Mouse (Mus musculus): ENCODE data around the gene Wdfy4. TPM values are rescaled to one million over a fixed set of nuclear protein-coding genes. Genes with fewer than 3 reads are reported as not detected.

Gene Wdfy4
- total and polyA plus RNA-seq, 2 experiments from 2014 or later: 0.11 to 0.89 TPM

- Histone ChIP-seq H3K4me2 (ENCODE audit: low read depth, low read length) (no peak overlapping the region), H3K4me1 (ENCODE audit: insufficient read depth, low read length) (no peaks in the 10 kb centered on the region), H3K27me3 (ENCODE audit: insufficient read depth, low read length) (no peaks in the 10 kb centered on the region), H3K4me3 (ENCODE audit: low read length) (no peak overlapping the region), H3K27ac (no peak overlapping the region), H3K9me3 (ENCODE audit: low read length) (no peaks in the 10 kb centered on the region), H3K36me3 (ENCODE audit: insufficient read depth, low read length) (no peaks in the 10 kb centered on the region), H3K9ac (replicated peaks; ENCODE audit: low read length) (no peak overlapping the region)
- DNase-seq (ENCODE audit: low spot score): no peak
- TF ChIP-seq CTCF (IDR thresholded peaks at IDR 0.05; ENCODE audit: low read depth): no peak
- no peak for ATAC-seq
- WGBS: 61% methylated on average over 5 of the region's 5 CpGs
Measured at GRCm38 (mm10) chr14:33035386-33035785, 149.9 kb downstream of the Wdfy4 start.

- H3K9ac ChIP-seq (replicated peaks; ENCODE audit: low read length): no peak overlapping the region
- H3K4me3 ChIP-seq (ENCODE audit: low read length): no peak overlapping the region
- H3K4me2 ChIP-seq (ENCODE audit: low read depth, low read length): no peak overlapping the region
- H3K36me3 ChIP-seq (ENCODE audit: insufficient read depth, low read length): no peaks in the 10 kb centered on the region
- DNase-seq (ENCODE audit: low spot score): peak; percentile 74
- no peaks in the 10 kb centered on the region for H3K4me1 ChIP-seq (ENCODE audit: insufficient read depth, low read length)
- peak; percentile 45; the same call in 1 of the 2 replicates for ATAC-seq
- peak; percentile 79 for TF ChIP-seq CTCF (IDR thresholded peaks at IDR 0.05; ENCODE audit: low read depth)
- no peaks in the 10 kb centered on the region for H3K27me3 ChIP-seq (ENCODE audit: insufficient read depth, low read length)
- H3K27ac ChIP-seq: no peak overlapping the region
- H3K9me3 ChIP-seq (ENCODE audit: low read length): no peaks in the 10 kb centered on the region
- WGBS: 47% methylated on average over 6 of the region's 6 CpGs
Measured at GRCm38 (mm10) chr14:33033424-33033823, 151.9 kb downstream of the Wdfy4 start.

GRCm38 (mm10) chr14:33030849-33031248 lies 154.5 kb downstream of the Wdfy4 start:
- H3K4me1 ChIP-seq (ENCODE audit: insufficient read depth, low read length): no peaks in the 10 kb centered on the region
- no peaks in the 10 kb centered on the region for H3K27me3 ChIP-seq (ENCODE audit: insufficient read depth, low read length)
- no peaks in the 10 kb centered on the region for H3K36me3 ChIP-seq (ENCODE audit: insufficient read depth, low read length)
- no peak for TF ChIP-seq CTCF (IDR thresholded peaks at IDR 0.05; ENCODE audit: low read depth)
- DNase-seq (ENCODE audit: low spot score) (no peak), ATAC-seq (no peak)
- WGBS: 91% methylated on average over 3 of the region's 3 CpGs
- H3K4me2 ChIP-seq (ENCODE audit: low read depth, low read length): no peak overlapping the region
- H3K27ac ChIP-seq: no peak overlapping the region
- no peak overlapping the region for H3K4me3 ChIP-seq (ENCODE audit: low read length)
- H3K9ac ChIP-seq (replicated peaks; ENCODE audit: low read length): no peak overlapping the region
- H3K9me3 ChIP-seq (ENCODE audit: low read length): no peaks in the 10 kb centered on the region

- H3K9me3 ChIP-seq (ENCODE audit: low read length): no peaks in the 10 kb centered on the region
- H3K4me3 ChIP-seq (ENCODE audit: low read length): no peak overlapping the region
- no peaks in the 10 kb centered on the region for H3K36me3 ChIP-seq (ENCODE audit: insufficient read depth, low read length)
- WGBS: 61% methylated on average over 5 of the region's 5 CpGs
- no peak for DNase-seq (ENCODE audit: low spot score)
- no peak for ATAC-seq
- no peak overlapping the region for H3K27ac ChIP-seq
- no peak overlapping the region for H3K4me2 ChIP-seq (ENCODE audit: low read depth, low read length)
- no peaks in the 10 kb centered on the region for H3K4me1 ChIP-seq (ENCODE audit: insufficient read depth, low read length)
- no peaks in the 10 kb centered on the region for H3K27me3 ChIP-seq (ENCODE audit: insufficient read depth, low read length)
- no peak for TF ChIP-seq CTCF (IDR thresholded peaks at IDR 0.05; ENCODE audit: low read depth)
- no peak overlapping the region for H3K9ac ChIP-seq (replicated peaks; ENCODE audit: low read length)
Measured at GRCm38 (mm10) chr14:33019606-33020005, 165.7 kb downstream of the Wdfy4 start.

- Histone ChIP-seq H3K36me3 (ENCODE audit: insufficient read depth, low read length) (no peaks in the 10 kb centered on the region), H3K27me3 (ENCODE audit: insufficient read depth, low read length) (no peaks in the 10 kb centered on the region), H3K4me2 (ENCODE audit: low read depth, low read length) (no peak overlapping the region), H3K9me3 (ENCODE audit: low read length) (no peaks in the 10 kb centered on the region), H3K27ac (no peak overlapping the region), H3K9ac (replicated peaks; ENCODE audit: low read length) (no peak overlapping the region), H3K4me1 (ENCODE audit: insufficient read depth, low read length) (no peaks in the 10 kb centered on the region), H3K4me3 (ENCODE audit: low read length) (no peak overlapping the region)
- TF ChIP-seq CTCF (IDR thresholded peaks at IDR 0.05; ENCODE audit: low read depth): no peak
- DNase-seq (ENCODE audit: low spot score) (no peak), ATAC-seq (no peak)
- WGBS: 83% methylated on average over 3 of the region's 3 CpGs
Measured at GRCm38 (mm10) chr14:33019050-33019449, 166.3 kb downstream of the Wdfy4 start.

- WGBS: 50% methylated on average over 1 of the region's 1 CpGs
- Histone ChIP-seq H3K4me1 (ENCODE audit: insufficient read depth, low read length) (no peaks in the 10 kb centered on the region), H3K4me3 (ENCODE audit: low read length) (no peak overlapping the region), H3K27me3 (ENCODE audit: insufficient read depth, low read length) (no peaks in the 10 kb centered on the region), H3K9ac (replicated peaks; ENCODE audit: low read length) (no peak overlapping the region), H3K9me3 (ENCODE audit: low read length) (no peaks in the 10 kb centered on the region), H3K4me2 (ENCODE audit: low read depth, low read length) (no peak overlapping the region), H3K27ac (no peak overlapping the region), H3K36me3 (ENCODE audit: insufficient read depth, low read length) (no peaks in the 10 kb centered on the region)
- DNase-seq (ENCODE audit: low spot score) (no peak), ATAC-seq (no peak)
- TF ChIP-seq CTCF (IDR thresholded peaks at IDR 0.05; ENCODE audit: low read depth): no peak
Measured at GRCm38 (mm10) chr14:33007638-33008037, 177.7 kb downstream of the Wdfy4 start.

DNA sequence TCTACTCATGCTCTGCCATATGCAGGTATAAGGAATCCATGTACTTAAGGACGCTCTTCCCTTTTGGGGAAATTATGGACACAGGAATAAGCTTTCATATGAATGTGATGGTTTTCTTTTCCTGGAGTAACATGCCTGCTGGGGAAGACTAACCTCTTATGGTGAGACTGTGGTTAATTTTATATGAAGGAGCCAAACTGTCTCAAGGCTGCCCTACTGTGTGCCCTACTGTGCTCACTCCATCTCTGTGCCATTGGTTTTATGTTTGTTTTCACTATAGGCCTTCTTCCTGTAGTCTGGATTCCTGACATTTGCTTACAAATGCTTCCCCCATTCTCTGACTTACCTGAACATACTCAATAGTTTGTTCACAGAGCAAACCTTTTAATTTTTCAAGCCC lies 180.2 kb downstream of the Wdfy4 start:
- no peak for DNase-seq (ENCODE audit: low spot score)
- Histone ChIP-seq H3K9ac (replicated peaks; ENCODE audit: low read length) (no peak overlapping the region), H3K4me3 (ENCODE audit: low read length) (no peak overlapping the region), H3K4me1 (ENCODE audit: insufficient read depth, low read length) (no peaks in the 10 kb centered on the region), H3K36me3 (ENCODE audit: insufficient read depth, low read length) (no peaks in the 10 kb centered on the region), H3K9me3 (ENCODE audit: low read length) (no peaks in the 10 kb centered on the region), H3K4me2 (ENCODE audit: low read depth, low read length) (no peak overlapping the region), H3K27ac (no peak overlapping the region), H3K27me3 (ENCODE audit: insufficient read depth, low read length) (no peaks in the 10 kb centered on the region)
- 97% methylated on average over 1 of the region's 1 CpGs for WGBS
- no peak for TF ChIP-seq CTCF (IDR thresholded peaks at IDR 0.05; ENCODE audit: low read depth)
- no peak for ATAC-seq
